Mouse (Mus musculus): ENCODE results near the gene Ccl17. TPM values are rescaled to one million over a fixed set of nuclear protein-coding genes. Genes with fewer than 3 reads are reported as not detected.

Ccl17 gene
- polyA plus RNA-seq, 1 experiment from 2014 or later, result not detected

DNA sequence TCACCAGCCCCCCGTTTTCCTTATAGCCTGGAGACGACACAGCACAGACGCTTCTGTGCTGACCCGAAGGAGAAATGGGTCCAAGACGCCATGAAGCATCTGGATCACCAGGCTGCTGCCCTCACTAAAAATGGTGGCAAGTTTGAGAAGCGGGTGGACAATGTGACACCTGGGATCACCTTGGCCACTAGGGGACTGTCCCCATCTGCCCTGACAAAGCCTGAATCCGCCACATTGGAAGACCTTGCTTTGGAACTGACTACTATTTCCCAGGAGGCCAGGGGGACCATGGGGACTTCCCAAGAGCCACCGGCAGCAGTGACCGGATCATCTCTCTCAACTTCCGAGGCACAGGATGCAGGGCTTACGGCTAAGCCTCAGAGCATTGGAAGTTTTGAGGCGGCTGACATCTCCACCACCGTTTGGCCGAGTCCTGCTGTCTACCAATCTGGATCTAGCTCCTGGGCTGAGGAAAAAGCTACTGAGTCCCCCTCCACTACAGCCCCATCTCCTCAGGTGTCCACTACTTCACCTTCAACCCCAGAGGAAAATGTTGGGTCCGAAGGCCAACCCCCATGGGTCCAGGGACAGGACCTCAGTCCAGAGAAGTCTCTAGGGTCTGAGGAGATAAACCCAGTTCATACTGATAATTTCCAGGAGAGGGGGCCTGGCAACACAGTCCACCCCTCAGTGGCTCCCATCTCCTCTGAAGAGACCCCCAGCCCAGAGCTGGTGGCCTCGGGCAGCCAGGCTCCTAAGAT is 30.5 kb upstream of the Ccl17 start:
- H3K4me1 ChIP-seq (replicated peaks), result peaks cover 22% of the 10 kb centered on the region
- H3K9me3 ChIP-seq, result no peaks in the 10 kb centered on the region
- ATAC-seq (ENCODE audit: insufficient number of reproducible peaks, insufficient read depth, low FRiP score, low TSS enrichment, low read depth), result no peak
- H3K9ac ChIP-seq (replicated peaks), result no peak overlapping the region
- no peak overlapping the region for H3K4me3 ChIP-seq (replicated peaks)
- WGBS, result 94% methylated on average over 16 of the region's 16 CpGs
- no peak overlapping the region for H3K27ac ChIP-seq
- H3K27me3 ChIP-seq, result peaks cover 13% of the 10 kb centered on the region; the same call in 1 of the 2 replicates
- no peaks in the 10 kb centered on the region for H3K36me3 ChIP-seq
- H3K4me2 ChIP-seq, result no peak overlapping the region

DNA sequence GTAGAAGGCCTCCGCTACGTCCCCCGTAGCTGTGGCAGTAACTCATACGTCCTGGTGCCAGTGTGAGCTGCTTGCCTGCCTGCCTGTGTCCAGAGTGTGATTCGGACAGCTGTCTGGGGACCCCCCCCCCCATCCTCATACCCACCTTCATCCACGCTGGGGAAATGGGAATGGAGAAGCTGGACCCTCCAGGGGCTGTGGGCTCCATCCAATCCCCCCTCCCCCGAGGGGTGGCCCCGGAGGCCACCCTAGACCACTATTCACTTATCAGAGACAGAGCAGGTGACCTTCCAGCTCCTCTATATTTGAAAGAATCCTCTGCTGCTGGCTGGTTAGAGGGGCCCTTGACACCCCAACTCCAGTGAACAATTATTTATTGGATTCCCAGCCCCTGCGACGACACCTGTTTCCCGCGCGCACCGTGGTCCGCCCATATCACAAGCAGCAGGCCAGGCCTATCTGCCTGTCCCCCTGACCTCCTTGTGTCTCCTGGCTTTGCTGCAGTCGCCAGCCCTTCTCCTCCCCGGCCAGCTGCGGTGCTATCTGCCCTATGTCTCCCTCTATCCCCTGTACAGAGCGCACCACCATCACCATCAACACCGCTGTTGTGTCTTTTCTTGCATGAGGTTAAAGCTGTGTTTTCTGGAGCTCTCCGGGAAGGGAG is 29.6 kb upstream of the Ccl17 start:
- H3K36me3 ChIP-seq, result no peaks in the 10 kb centered on the region
- H3K27ac ChIP-seq, result no peak overlapping the region
- no peak overlapping the region for H3K9ac ChIP-seq (replicated peaks)
- 82% methylated on average over 21 of the region's 21 CpGs for WGBS
- H3K9me3 ChIP-seq, result no peaks in the 10 kb centered on the region
- peaks cover 26% of the 10 kb centered on the region for H3K4me1 ChIP-seq (replicated peaks)
- no peak for ATAC-seq (ENCODE audit: insufficient number of reproducible peaks, insufficient read depth, low FRiP score, low TSS enrichment, low read depth)
- no peak overlapping the region for H3K4me2 ChIP-seq
- H3K27me3 ChIP-seq, result 0 out of 2 replicates have a peak, but pooled peaks cover 6% of the 10 kb centered on the region
- H3K4me3 ChIP-seq (replicated peaks), result no peak overlapping the region

DNA sequence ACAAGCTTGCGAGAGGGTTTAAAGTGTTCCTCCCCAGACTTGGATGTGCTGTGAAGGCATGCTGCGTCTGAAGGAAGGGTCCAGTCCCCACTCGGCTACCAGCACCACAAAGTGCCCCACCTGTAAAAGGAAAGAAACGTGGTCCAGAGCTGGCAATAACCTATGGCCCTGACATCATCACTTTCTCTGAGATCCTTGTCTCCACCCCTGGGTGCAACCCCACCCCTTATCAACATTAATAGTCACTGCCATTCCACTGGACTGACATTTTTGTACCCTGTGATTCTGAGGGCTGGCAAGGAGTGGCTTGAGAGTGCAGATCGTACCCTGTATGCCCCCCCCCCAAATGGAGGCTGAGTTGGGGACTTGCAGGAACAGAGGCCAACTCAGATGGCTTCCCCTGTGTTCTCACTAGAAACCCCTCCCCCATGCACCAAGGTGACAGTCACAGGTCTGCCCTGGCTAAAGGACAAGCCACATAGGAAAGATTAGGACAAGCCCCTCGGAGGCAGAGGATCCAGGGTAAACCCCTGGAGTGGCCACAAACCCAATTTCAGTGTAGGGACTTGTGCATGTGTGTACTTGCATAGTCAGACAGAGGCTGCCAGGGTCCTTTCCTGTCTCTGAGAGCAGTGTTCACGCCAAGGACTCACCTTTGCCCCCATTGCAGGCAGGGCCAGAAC is 29.0 kb upstream of the Ccl17 start:
- Histone ChIP-seq H3K4me1 (replicated peaks) (peaks cover 28% of the 10 kb centered on the region), H3K9ac (replicated peaks) (no peak overlapping the region), H3K36me3 (no peaks in the 10 kb centered on the region), H3K27me3 (0 out of 2 replicates have a peak, but pooled peaks cover 6% of the 10 kb centered on the region), H3K27ac (no peak overlapping the region), H3K4me2 (peak overlapping the region; percentile 28), H3K9me3 (no peaks in the 10 kb centered on the region), H3K4me3 (replicated peaks) (no peak overlapping the region)
- no peak for ATAC-seq (ENCODE audit: insufficient number of reproducible peaks, insufficient read depth, low FRiP score, low TSS enrichment, low read depth)
- 57% methylated on average over 7 of the region's 7 CpGs for WGBS

DNA sequence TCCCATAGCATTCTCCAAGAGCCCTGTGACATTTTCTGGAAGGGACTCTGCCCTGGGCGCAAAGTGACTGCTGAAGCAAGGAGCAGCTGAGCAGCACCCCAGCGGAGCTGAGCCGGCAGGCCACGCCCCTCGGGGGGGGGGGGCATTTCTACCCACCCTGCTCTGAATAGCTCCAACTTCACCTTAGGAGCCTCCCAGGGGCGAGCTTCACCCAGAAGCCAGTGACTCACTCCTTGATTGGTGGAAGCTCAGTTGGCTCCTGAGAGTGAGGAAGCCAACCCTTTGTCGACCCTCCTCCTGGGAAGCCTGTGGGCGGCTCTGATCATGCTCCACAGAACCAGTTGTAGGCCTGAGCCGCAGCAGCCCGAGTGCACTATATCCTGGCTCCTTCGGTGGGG is 28.4 kb upstream of the Ccl17 start:
- Histone ChIP-seq H3K27me3 (0 out of 2 replicates have a peak, but pooled peaks cover 6% of the 10 kb centered on the region), H3K27ac (no peak overlapping the region), H3K4me1 (replicated peaks) (peaks cover 28% of the 10 kb centered on the region), H3K9ac (replicated peaks) (no peak overlapping the region), H3K4me2 (peak overlapping the region; percentile 28), H3K36me3 (no peaks in the 10 kb centered on the region), H3K4me3 (replicated peaks) (no peak overlapping the region), H3K9me3 (no peaks in the 10 kb centered on the region)
- no peak for ATAC-seq (ENCODE audit: insufficient number of reproducible peaks, insufficient read depth, low FRiP score, low TSS enrichment, low read depth)
- WGBS, result 7% methylated on average over 11 of the region's 11 CpGs

DNA sequence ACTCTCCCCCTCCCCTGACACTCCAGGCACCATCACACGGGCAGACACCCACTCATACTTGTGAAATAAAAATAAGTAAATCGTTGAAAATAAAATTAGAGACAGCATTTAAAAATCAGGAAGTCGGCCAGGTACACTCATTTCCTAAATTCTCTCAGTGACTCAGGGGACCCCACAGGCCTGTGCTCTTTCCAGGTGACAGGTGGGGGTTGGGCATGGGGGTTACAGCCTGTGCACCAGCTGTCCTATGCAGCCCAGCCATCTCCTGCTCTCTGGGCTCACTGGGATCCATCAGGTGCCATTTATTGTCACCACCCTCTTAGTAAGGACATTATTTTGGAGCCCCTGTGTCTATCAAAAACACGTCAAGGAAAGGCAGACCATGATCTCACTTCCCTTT is 26.4 kb upstream of the Ccl17 start:
- Histone ChIP-seq H3K4me1 (replicated peaks) (peaks cover 28% of the 10 kb centered on the region), H3K9ac (replicated peaks) (no peak overlapping the region), H3K27ac (no peak overlapping the region), H3K36me3 (no peaks in the 10 kb centered on the region), H3K27me3 (0 out of 2 replicates have a peak, but pooled peaks cover 6% of the 10 kb centered on the region), H3K4me3 (replicated peaks) (no peak overlapping the region), H3K4me2 (no peak overlapping the region), H3K9me3 (no peaks in the 10 kb centered on the region)
- ATAC-seq (ENCODE audit: insufficient number of reproducible peaks, insufficient read depth, low FRiP score, low TSS enrichment, low read depth), result no peak
- 67% methylated on average over 4 of the region's 4 CpGs for whole genome bisulfite sequencing

DNA sequence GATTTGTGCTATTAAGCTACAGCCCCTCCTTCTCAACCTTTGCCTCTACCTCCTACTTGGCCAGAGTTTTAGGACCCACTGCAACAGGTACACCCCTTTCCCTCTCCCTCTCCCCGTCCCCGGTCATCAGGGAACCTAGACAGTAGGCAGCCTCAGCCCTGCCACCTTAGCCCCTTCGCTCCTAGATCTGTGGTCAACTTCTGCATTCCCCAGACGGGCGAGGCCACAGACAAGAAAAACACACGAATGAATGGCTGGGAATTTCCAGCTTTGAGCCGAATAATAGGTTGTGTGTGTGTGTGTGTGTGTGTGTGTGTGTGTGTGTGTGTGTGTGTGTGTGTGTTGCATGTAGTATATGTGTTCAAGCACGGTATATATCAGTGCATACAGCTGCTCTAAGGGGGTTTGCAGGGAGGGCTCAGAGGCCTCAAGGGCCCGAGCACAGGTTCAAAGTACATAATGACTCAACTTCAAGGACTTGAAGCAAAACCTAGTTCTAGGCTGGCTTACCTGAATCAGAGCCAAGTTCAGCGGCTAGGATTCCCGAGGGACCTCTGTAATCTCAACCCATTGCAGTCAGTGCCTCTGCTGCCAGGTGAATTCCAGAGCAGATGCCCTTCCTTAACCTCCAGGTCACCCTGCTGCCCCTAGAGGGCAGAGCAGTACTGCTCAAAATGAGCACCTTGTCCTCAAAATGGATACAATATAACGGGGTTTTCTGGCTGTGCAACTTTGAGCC is 24.8 kb upstream of the Ccl17 start:
- Histone ChIP-seq H3K4me3 (replicated peaks) (no peak overlapping the region), H3K4me2 (no peak overlapping the region), H3K9ac (replicated peaks) (no peak overlapping the region), H3K9me3 (no peaks in the 10 kb centered on the region), H3K4me1 (replicated peaks) (peaks cover 28% of the 10 kb centered on the region), H3K27me3 (0 out of 2 replicates have a peak, but pooled peaks cover 6% of the 10 kb centered on the region), H3K36me3 (no peaks in the 10 kb centered on the region), H3K27ac (no peak overlapping the region)
- ATAC-seq (ENCODE audit: insufficient number of reproducible peaks, insufficient read depth, low FRiP score, low TSS enrichment, low read depth), result no peak
- 62% methylated on average over 12 of the region's 12 CpGs for WGBS

DNA sequence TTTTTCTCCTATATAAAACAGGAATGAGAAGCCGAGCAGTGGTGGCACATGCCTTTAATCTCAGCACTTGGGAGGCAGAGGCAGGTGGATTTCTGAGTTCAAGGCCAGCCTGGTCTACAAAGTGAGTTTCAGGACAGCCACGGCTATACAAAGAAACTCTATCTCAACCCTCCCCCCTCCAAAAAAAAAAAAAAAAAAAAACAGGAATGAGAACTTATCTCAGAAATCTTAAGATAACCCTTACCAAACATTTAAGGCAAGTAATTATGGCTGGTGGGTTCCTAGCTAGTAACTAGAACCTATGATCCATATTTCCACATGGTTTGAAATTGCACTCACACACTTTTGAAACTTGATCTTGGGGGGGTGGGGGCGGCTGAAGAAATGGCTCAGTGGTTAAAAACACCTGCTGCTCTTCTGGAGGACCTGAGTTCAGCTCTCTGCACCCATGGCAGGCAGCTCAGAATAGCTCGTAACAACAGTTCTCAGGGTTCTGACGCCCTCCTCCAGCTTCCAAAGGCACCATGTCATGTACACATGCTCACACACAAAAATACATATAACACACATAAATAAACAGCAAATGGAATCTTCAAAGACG is 24.2 kb upstream of the Ccl17 start:
- H3K4me1 ChIP-seq (replicated peaks), result peaks cover 27% of the 10 kb centered on the region
- 0 out of 2 replicates have a peak, but pooled peaks cover 2% of the 10 kb centered on the region for H3K27me3 ChIP-seq
- no peaks in the 10 kb centered on the region for H3K9me3 ChIP-seq
- WGBS, result 67% methylated on average over 6 of the region's 6 CpGs
- H3K4me3 ChIP-seq (replicated peaks), result no peak overlapping the region
- H3K9ac ChIP-seq (replicated peaks), result no peak overlapping the region
- H3K4me2 ChIP-seq, result no peak overlapping the region
- H3K36me3 ChIP-seq, result no peaks in the 10 kb centered on the region
- H3K27ac ChIP-seq, result no peak overlapping the region
- ATAC-seq (ENCODE audit: insufficient number of reproducible peaks, insufficient read depth, low FRiP score, low TSS enrichment, low read depth), result no peak

DNA sequence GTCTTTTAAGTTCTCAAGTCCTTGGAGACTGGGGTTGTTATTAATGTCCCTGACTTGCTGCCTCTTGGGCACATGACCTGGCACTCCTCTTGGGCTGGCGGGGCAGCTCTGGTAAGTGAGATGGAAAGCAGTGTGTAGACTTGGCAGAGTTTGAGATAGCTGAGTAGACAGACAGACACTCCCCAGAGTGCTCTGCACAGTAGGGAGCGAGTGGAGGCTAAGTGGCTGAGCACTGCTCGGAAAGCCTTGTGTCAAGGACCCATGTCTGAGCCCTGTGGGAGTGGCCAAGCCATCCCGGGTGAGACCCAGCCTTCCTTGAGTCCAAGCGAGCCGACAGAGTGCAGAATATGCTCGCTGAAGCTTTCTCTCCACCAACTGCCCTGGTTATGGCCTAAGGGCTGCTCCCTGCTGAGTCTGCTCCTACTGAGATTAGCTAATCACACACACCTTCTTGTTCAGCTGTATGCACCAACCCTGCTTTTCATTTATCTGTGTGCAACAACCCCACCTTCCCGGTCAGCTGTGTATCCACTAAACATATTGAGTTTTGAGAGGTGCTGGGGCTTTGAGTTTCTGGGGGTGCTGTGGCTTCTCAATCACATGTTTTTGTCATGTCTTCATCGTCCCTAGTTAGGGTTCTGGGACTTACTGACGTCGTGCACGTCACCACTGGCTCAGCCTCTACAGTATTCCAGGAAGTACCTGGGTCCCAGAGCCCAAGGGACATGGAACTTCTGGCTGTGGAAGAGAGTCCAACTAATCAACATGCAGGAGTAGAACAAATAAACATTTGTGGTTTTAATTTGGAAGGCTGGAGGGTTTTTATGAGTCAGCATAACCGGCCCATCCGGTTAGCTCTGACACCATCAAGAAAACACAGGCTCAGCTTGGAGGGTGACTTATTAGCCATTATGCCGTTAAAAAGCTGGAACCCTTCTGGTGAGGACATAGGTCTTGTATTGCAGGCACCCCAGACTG is 22.4 kb upstream of the Ccl17 start:
- no peak overlapping the region for H3K27ac ChIP-seq
- no peak overlapping the region for H3K9ac ChIP-seq (replicated peaks)
- no peaks in the 10 kb centered on the region for H3K9me3 ChIP-seq
- H3K4me1 ChIP-seq (replicated peaks), result peaks cover 17% of the 10 kb centered on the region
- no peaks in the 10 kb centered on the region for H3K27me3 ChIP-seq
- no peak overlapping the region for H3K4me3 ChIP-seq (replicated peaks)
- H3K36me3 ChIP-seq, result no peaks in the 10 kb centered on the region
- WGBS, result 51% methylated on average over 15 of the region's 15 CpGs
- no peak overlapping the region for H3K4me2 ChIP-seq
- no peak for ATAC-seq (ENCODE audit: insufficient number of reproducible peaks, insufficient read depth, low FRiP score, low TSS enrichment, low read depth)

DNA sequence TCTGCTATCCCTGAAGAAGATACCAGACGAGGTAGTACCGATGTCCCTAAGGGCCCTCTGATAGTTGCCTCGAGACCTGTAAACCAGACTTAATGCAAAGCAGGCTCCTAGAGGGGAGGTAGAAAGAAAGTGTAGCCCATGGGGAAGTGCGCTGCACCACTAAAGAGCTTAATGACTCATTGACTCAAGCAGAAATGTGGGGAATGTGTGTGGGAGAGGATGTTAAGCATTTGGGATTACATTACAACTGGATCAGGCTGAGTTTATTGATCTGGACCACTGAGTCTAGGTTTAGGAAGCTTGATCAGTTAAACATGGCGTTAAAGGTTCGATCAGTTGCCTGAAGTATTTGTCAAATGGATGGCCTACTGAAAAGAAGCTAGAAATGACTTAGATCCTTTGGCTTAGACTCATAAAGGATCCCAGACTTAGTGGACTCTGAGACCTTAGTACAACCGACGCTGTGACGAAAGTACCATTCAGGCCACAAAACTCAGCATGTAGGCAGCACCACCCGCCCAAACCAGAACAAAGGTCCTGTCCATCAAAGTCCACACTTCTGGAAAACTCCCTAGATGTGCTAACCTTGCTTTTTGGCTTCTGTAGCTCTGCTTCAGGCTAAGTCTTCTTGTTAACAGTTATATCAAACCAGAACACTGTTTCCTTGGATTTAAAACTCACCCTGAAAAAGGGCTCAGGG is 20.8 kb upstream of the Ccl17 start:
- WGBS, result 78% methylated on average over 10 of the region's 10 CpGs
- Histone ChIP-seq H3K9me3 (no peaks in the 10 kb centered on the region), H3K9ac (replicated peaks) (no peak overlapping the region), H3K27me3 (no peaks in the 10 kb centered on the region; the same call in 1 of the 2 replicates), H3K27ac (no peak overlapping the region), H3K4me3 (replicated peaks) (no peak overlapping the region), H3K4me1 (replicated peaks) (peaks cover 17% of the 10 kb centered on the region), H3K4me2 (no peak overlapping the region), H3K36me3 (no peaks in the 10 kb centered on the region)
- no peak for ATAC-seq (ENCODE audit: insufficient number of reproducible peaks, insufficient read depth, low FRiP score, low TSS enrichment, low read depth)
